Mouse (Mus musculus): Measurements from ENCODE around the gene Sirt4. TPM values are rescaled to one million over a fixed set of nuclear protein-coding genes. Genes with fewer than 3 reads are reported as not detected.
"Not testable (repeated sequence)": the region's sequence is repeated elsewhere in the genome, so short reads cannot be mapped to it uniquely, and the experiment has no call there.

The Sirt4 gene
- polyA plus RNA-seq, 1 experiment, result 22.2 TPM

DNA sequence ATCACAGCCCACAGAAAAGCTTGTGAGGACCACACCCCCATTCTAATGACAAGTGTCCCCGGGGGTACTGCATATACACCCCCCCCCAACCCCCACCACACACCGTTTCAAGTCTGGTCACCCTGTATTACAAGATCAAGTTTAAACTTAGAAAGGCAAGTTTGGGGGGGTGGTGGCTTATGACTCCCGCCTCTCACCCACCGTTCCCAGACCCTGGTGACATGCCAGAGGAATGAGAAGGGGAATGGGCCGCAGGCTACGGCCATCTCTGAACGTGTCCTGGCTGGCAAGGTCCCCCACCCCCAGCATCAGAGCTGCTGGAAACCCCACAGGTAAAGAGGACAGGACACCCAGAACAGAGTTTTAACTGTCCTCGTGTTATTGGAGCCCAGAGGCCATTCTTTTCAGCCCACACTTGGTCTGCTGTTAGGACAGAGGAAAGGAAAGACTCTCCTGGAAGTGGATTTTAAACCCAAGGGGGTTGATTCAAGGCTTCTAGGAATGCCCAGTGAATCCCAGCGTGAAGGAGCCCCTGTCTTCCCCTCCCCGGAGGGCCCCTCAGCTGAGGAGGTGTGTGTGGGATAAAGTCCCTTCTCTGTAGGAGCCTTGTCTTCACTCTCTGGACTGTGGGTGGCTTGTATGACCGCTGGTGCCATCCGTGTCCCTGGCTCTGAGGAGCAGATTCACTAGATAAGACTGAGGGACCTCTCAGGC lies 22.9 kb upstream of the Sirt4 start:
- Histone ChIP-seq H3K9me3 (replicated peaks; ENCODE audit: control insufficient read depth, insufficient read depth, low read length, poor library complexity, severe bottlenecking) (no peaks in the 10 kb centered on the region), H3K27me3 (ENCODE audit: control insufficient read depth, insufficient read depth, low read length, poor library complexity, severe bottlenecking) (no peaks in the 10 kb centered on the region), H3K27ac (ENCODE audit: insufficient read depth, low read length) (no peak overlapping the region), H3K4me1 (ENCODE audit: control insufficient read depth, insufficient read depth, low read length) (peaks cover 3% of the 10 kb centered on the region), H3K36me3 (ENCODE audit: control insufficient read depth, insufficient read depth, low read length, poor library complexity, severe bottlenecking) (no peaks in the 10 kb centered on the region), H3K4me3 (ENCODE audit: low read depth, low read length) (peak overlapping the region; percentile 94), H3K9ac (ENCODE audit: low read depth, poor library complexity, severe bottlenecking) (peak overlapping the region; percentile 93)
- TF ChIP-seq EP300 (IDR thresholded peaks at IDR 0.05; ENCODE audit: insufficient read depth, low read depth, low read length) (no peak), CTCF (IDR thresholded peaks at IDR 0.05; ENCODE audit: low read depth, low read length) (no peak), POLR2A (IDR thresholded peaks at IDR 0.05; ENCODE audit: insufficient read depth, low read length) (no peak)

DNA sequence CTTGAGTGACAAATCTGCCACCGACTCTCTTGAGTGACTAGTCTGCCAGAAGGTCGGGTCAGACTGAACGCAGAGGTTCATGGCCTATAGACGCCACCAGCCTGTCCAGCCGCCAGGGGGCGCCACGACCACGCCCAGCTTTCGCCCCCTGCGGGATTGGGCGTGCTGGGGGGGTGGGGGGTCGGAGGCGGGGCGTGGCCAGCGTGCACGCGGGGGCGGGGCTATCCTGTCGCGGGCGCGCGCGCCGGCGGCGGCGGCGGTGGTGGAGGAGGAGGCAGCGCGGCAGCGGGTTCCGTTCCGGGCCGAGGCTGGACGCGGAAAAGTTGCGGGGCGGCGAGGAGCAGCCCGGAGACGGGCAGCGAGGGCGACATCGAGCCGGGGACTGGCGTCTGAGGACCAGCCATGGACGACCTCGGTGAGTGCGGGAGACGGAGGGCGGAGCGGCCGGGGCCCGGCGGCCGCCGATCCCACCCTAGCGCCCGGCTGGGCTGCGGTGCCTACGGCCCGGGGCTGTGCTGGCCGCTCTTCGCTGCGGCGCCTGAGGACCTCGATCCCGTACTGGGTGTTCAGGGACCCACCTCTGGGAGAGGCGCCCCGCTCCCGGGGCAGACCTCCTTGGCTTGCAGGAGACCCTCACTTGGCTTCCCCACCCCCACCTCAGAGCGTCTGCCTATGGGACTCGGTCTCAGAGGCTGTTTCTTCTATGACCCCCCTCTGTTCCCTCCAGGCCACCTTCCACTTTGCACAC lies 22.1 kb upstream of the Sirt4 start, which contains the start of gene Pxn:
Gene Pxn (plus strand): TSS at position 223 of the 748 bp plus-strand sequence.
- Histone ChIP-seq H3K27ac (ENCODE audit: insufficient read depth, low read length) (no peak within 1 kb of the TSS), H3K4me3 (ENCODE audit: low read depth, low read length) (peak within 1 kb of the TSS; percentile 94), H3K36me3 (ENCODE audit: control insufficient read depth, insufficient read depth, low read length, poor library complexity, severe bottlenecking) (no peaks in the 10 kb centered on the region)

DNA sequence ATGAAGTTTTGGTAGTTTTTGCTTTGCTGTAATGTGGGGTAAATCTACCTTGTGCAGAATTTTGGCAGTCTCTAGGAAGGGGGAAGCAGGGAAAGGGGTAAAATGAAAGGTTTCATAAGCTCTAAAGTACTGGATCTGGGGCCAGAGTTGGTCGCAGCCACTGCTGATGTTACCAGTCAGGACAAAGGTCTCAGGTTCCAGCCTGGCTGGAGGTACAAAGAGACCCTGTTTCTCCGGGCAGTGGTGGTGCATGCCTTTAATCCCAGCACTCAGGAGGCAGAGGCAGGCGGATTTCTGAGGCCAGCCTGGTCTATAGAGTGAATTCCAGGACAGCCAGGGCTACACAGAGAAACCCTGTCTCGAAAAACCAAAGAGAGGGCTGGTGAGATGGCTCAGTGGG lies 21.1 kb upstream of the Sirt4 start:
- not testable (repeated sequence) for H3K4me1 ChIP-seq (ENCODE audit: control insufficient read depth, insufficient read depth, low read length); H3K27me3 ChIP-seq (ENCODE audit: control insufficient read depth, insufficient read depth, low read length, poor library complexity, severe bottlenecking); H3K9me3 ChIP-seq (replicated peaks; ENCODE audit: control insufficient read depth, insufficient read depth, low read length, poor library complexity, severe bottlenecking); H3K4me3 ChIP-seq (ENCODE audit: low read depth, low read length); H3K9ac ChIP-seq (ENCODE audit: low read depth, poor library complexity, severe bottlenecking); H3K36me3 ChIP-seq (ENCODE audit: control insufficient read depth, insufficient read depth, low read length, poor library complexity, severe bottlenecking); H3K27ac ChIP-seq (ENCODE audit: insufficient read depth, low read length)

More for the DNA sequence above, 22.1 kb upstream of the Sirt4 start, which contains the start of gene Pxn:
- Histone ChIP-seq H3K4me1 (ENCODE audit: control insufficient read depth, insufficient read depth, low read length) (peaks cover 3% of the 10 kb centered on the region), H3K9me3 (replicated peaks; ENCODE audit: control insufficient read depth, insufficient read depth, low read length, poor library complexity, severe bottlenecking) (no peaks in the 10 kb centered on the region), H3K27me3 (ENCODE audit: control insufficient read depth, insufficient read depth, low read length, poor library complexity, severe bottlenecking) (no peaks in the 10 kb centered on the region), H3K9ac (ENCODE audit: low read depth, poor library complexity, severe bottlenecking) (peak within 1 kb of the TSS; percentile 93)
- TF ChIP-seq CTCF (IDR thresholded peaks at IDR 0.05; ENCODE audit: low read depth, low read length) (peak; percentile 87), EP300 (IDR thresholded peaks at IDR 0.05; ENCODE audit: insufficient read depth, low read depth, low read length) (0 out of 2 replicates have a peak, but pooled peaks have one; percentile 46), POLR2A (IDR thresholded peaks at IDR 0.05; ENCODE audit: insufficient read depth, low read length) (no peak)

DNA sequence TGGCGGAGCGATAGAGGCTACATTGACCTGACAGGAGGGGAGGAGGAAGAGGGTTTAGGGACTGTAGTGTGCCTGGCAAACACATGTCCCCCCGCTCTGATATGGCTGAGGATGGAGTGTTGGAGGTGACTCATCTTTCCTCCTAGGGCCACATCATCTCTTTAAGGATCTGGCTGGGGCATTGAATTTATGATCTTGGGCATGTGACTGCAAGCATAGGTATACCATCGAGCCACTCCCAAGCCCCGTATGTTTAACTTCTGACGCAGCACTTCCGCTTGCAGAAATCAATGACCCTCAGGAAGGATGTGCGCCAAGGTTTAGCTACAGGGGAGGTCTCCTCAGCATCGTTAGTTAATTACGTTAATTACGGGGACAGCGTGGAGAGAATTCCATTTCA lies 18.5 kb upstream of the Sirt4 start:
- Histone ChIP-seq H3K27me3 (ENCODE audit: control insufficient read depth, insufficient read depth, low read length, poor library complexity, severe bottlenecking) (no peaks in the 10 kb centered on the region), H3K9ac (ENCODE audit: low read depth, poor library complexity, severe bottlenecking) (peak overlapping the region; percentile 33; the same call in 1 of the 2 replicates), H3K9me3 (replicated peaks; ENCODE audit: control insufficient read depth, insufficient read depth, low read length, poor library complexity, severe bottlenecking) (no peaks in the 10 kb centered on the region), H3K4me1 (ENCODE audit: control insufficient read depth, insufficient read depth, low read length) (no peaks in the 10 kb centered on the region), H3K4me3 (ENCODE audit: low read depth, low read length) (no peak overlapping the region), H3K36me3 (ENCODE audit: control insufficient read depth, insufficient read depth, low read length, poor library complexity, severe bottlenecking) (no peaks in the 10 kb centered on the region), H3K27ac (ENCODE audit: insufficient read depth, low read length) (no peak overlapping the region)
- no peak for TF ChIP-seq POLR2A (IDR thresholded peaks at IDR 0.05; ENCODE audit: insufficient read depth, low read length)
- TF ChIP-seq CTCF (IDR thresholded peaks at IDR 0.05; ENCODE audit: low read depth, low read length), result no peak
- TF ChIP-seq EP300 (IDR thresholded peaks at IDR 0.05; ENCODE audit: insufficient read depth, low read depth, low read length), result no peak

DNA sequence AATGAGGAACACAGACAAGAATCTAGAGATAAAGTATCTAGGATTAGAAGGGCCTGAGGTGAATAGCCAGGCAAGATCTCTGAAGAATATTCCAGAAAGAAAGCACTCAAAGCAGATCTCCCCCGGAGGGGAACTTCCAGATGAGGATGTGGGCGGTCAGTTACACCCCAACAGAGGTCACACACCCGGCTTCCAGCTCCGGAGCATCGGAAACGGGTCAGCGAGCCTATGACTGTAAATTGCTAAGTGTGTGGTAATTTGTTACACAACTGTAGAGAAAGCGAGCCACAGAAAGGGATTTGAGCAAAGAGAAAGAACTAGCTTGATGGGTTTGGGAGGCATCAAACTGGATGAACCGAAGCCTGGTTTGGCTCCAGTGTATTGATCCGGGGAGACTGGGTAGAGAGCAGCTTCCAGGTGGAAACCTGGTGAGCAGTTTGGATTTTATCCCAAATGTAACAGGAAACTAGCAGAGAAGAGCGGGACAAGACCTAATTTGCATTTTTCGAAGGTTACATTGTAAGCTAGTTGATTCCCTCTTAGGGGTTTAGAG lies 15.9 kb upstream of the Sirt4 start:
- Histone ChIP-seq H3K27me3 (ENCODE audit: control insufficient read depth, insufficient read depth, low read length, poor library complexity, severe bottlenecking) (no peaks in the 10 kb centered on the region), H3K9me3 (replicated peaks; ENCODE audit: control insufficient read depth, insufficient read depth, low read length, poor library complexity, severe bottlenecking) (no peaks in the 10 kb centered on the region), H3K27ac (ENCODE audit: insufficient read depth, low read length) (peak overlapping the region; percentile 39), H3K36me3 (ENCODE audit: control insufficient read depth, insufficient read depth, low read length, poor library complexity, severe bottlenecking) (no peaks in the 10 kb centered on the region), H3K4me1 (ENCODE audit: control insufficient read depth, insufficient read depth, low read length) (no peaks in the 10 kb centered on the region), H3K4me3 (ENCODE audit: low read depth, low read length) (no peak overlapping the region), H3K9ac (ENCODE audit: low read depth, poor library complexity, severe bottlenecking) (no peak overlapping the region)
- TF ChIP-seq POLR2A (IDR thresholded peaks at IDR 0.05; ENCODE audit: insufficient read depth, low read length) (no peak), EP300 (IDR thresholded peaks at IDR 0.05; ENCODE audit: insufficient read depth, low read depth, low read length) (no peak), CTCF (IDR thresholded peaks at IDR 0.05; ENCODE audit: low read depth, low read length) (no peak)

All from ES-Bruce4 (cell line).